8 mouse cellular contexts compared by ENCODE assay signal in genomic region chr12:108794979-108795537, GRCm38 (mm10). TPM values are rescaled to one million over a fixed set of nuclear protein-coding genes. Genes with fewer than 3 reads are reported as not detected.
DNase-seq lines count a peak whose midpoint lies in the region; ATAC-seq and TF ChIP-seq lines count a peak whose summit lies in the region.

No protein-coding gene starts in this region.

- no peak for TF ChIP-seq POLR2A in CH12.LX (IDR thresholded peaks at IDR 0.05; ENCODE audit: low read depth, low read length)

- H3K4me2 ChIP-seq in CH12.LX (ENCODE audit: insufficient read depth, low read depth, poor library complexity, severe bottlenecking), result peak overlapping the region; percentile 92; the same call in 1 of the 2 replicates
- H3K4me2 ChIP-seq in forebrain, embryonic 11.5 days (ENCODE audit: low read depth, low read length, severe bottlenecking), result peak overlapping the region; percentile 79
- peak overlapping the region; percentile 77 for H3K4me2 ChIP-seq in liver, embryonic 12.5 days

- dilution Hi-C loops in CH12.LX (cut with MboI; ENCODE audit: extremely low pct_ligation_motif_present, extremely low pct_unique_long_range_greater_than_20kb, low sequenced_read_pairs), result no loop called here

- no peak overlapping the region for H3K27ac ChIP-seq in CH12.LX (ENCODE audit: insufficient read depth, low read depth)
- H3K27ac ChIP-seq in forebrain, embryonic 11.5 days (ENCODE audit: low read depth, low read length), result no peak overlapping the region; the same call in 1 of the 2 replicates
- peak overlapping the region; percentile 100 for H3K27ac ChIP-seq in liver, embryonic 12.5 days

- no peak for TF ChIP-seq EP300 in CH12.LX (IDR thresholded peaks at IDR 0.05; ENCODE audit: low read length)

- WGBS in forebrain, embryonic 11.5 days, result 26% methylated on average over 9 of the region's 9 CpGs
- whole genome bisulfite sequencing in liver, embryonic 12.5 days (ENCODE audit: insufficient replicate concordance), result 3% methylated on average over 9 of the region's 9 CpGs

- H3K9ac ChIP-seq in CH12.LX (ENCODE audit: insufficient read depth, low read depth), result peak overlapping the region; percentile 78
- H3K9ac ChIP-seq in forebrain, embryonic 11.5 days (ENCODE audit: low read length), result peak overlapping the region; percentile 89
- H3K9ac ChIP-seq in liver, embryonic 12.5 days, result peak overlapping the region; percentile 98

- peaks cover 5 to 35% of the 10 kb centered on the region in 2 experiments for H3K36me3 ChIP-seq in CH12.LX (replicated peaks in 1 of 2; ENCODE audit: control insufficient read depth in 1 of 2, insufficient read depth in 1 of 2, low read length in 1 of 2)
- H3K36me3 ChIP-seq in forebrain, embryonic 11.5 days (ENCODE audit: control insufficient read depth, insufficient read depth, low read length), result no peaks in the 10 kb centered on the region
- peaks cover 22% of the 10 kb centered on the region for H3K36me3 ChIP-seq in liver, embryonic 12.5 days

- peak; percentile 8 for DNase-seq in gastrocnemius, adult 18-20 months (ENCODE audit: low spot score)
- DNase-seq in gastrocnemius, postnatal 10 days, result no peak
- peak; percentile 16 for DNase-seq in CH12.LX (ENCODE audit: extremely low read depth)
- DNase-seq in forebrain, embryonic 11.5 days (ENCODE audit: low spot score), result no peak
- DNase-seq in yolk sac, embryonic 10.5 days (ENCODE audit: low spot score), result peak; percentile 15
- DNase-seq in frontal cortex, adult 2 months (ENCODE audit: extremely low spot score in 1 of 2, low spot score in 1 of 2), result no peak
- no peak for DNase-seq in adrenal gland, adult 8-10 months

- H3K4me3 ChIP-seq in CH12.LX (replicated peaks in 1 of 3; ENCODE audit: low read depth in 2 of 3, low read length in 2 of 3, poor library complexity in 1 of 3), result peak overlapping the region; percentile 62 to 100 (median 97)
- peak overlapping the region; percentile 100 for H3K4me3 ChIP-seq in forebrain, embryonic 11.5 days (ENCODE audit: low read depth, low read length)
- H3K4me3 ChIP-seq in liver, embryonic 12.5 days, result peak overlapping the region; percentile 99

- TF ChIP-seq RAD21 in CH12.LX (IDR thresholded peaks at IDR 0.05; ENCODE audit: low read depth, low read length), result no peak

- TF ChIP-seq CTCF in CH12.LX (conservative IDR thresholded peaks at IDR 0.05 in 1 of 2, IDR thresholded peaks at IDR 0.05 in 1 of 2; ENCODE audit: low read depth in 2 of 2, low read length in 2 of 2), result no peak

- peaks cover 80% of the 10 kb centered on the region for H3K79me2 ChIP-seq in CH12.LX (replicated peaks; ENCODE audit: control insufficient read depth, extremely low read depth, insufficient read depth, poor library complexity, severe bottlenecking)

- in situ Hi-C loops in CH12.LX (cut with MboI; ENCODE audit: low pct_ligation_motif_present, low pct_unique_long_range_greater_than_20kb, low sequenced_read_pairs), result no loop called here

- H3K9me3 ChIP-seq in CH12.LX (replicated peaks; ENCODE audit: low read length), result peaks cover 2% of the 10 kb centered on the region
- H3K9me3 ChIP-seq in forebrain, embryonic 11.5 days (ENCODE audit: control insufficient read depth, low read length), result no peaks in the 10 kb centered on the region
- no peaks in the 10 kb centered on the region for H3K9me3 ChIP-seq in liver, embryonic 12.5 days (replicated peaks)

- peaks cover 2 to 52% of the 10 kb centered on the region in 2 experiments; a peak in 3 of 4 replicates for H3K4me1 ChIP-seq in CH12.LX (ENCODE audit: control insufficient read depth in 1 of 2, insufficient read depth in 2 of 2)
- H3K4me1 ChIP-seq in forebrain, embryonic 11.5 days (replicated peaks; ENCODE audit: control insufficient read depth, insufficient read depth, low read length), result peaks cover 6% of the 10 kb centered on the region; the same call in 1 of the 2 replicates
- H3K4me1 ChIP-seq in liver, embryonic 12.5 days, result peaks cover 62% of the 10 kb centered on the region

- no peak for ATAC-seq in forebrain, embryonic 11.5 days (replicated peaks; ENCODE audit: low FRiP score)
- no peak for ATAC-seq in liver, embryonic 12.5 days

- no peaks in the 10 kb centered on the region for H3K27me3 ChIP-seq in CH12.LX (replicated peaks)
- H3K27me3 ChIP-seq in forebrain, embryonic 11.5 days (ENCODE audit: control insufficient read depth, insufficient read depth, low read length), result no peaks in the 10 kb centered on the region
- no peaks in the 10 kb centered on the region for H3K27me3 ChIP-seq in liver, embryonic 12.5 days (replicated peaks)

TF ChIP-seq in CH12.LX, 34 proteins besides CTCF, POLR2A, EP300 and RAD21:
- no peak for TF ChIP-seq JUN (IDR thresholded peaks at IDR 0.05; ENCODE audit: insufficient read depth, low read depth, low read length)
- TF ChIP-seq GABPA (IDR thresholded peaks at IDR 0.05; ENCODE audit: insufficient replicate concordance, low read depth, low read length), result no peak
- TF ChIP-seq UBTF (IDR thresholded peaks at IDR 0.05; ENCODE audit: low read depth, low read length), result no peak
- TF ChIP-seq USF2 (conservative IDR thresholded peaks at IDR 0.05; ENCODE audit: low read depth, low read length), result no peak
- no peak for TF ChIP-seq JUND (conservative IDR thresholded peaks at IDR 0.05; ENCODE audit: low read depth, low read length)
- TF ChIP-seq ZNF384 (IDR thresholded peaks at IDR 0.05; ENCODE audit: low read depth, low read length), result no peak
- no peak for TF ChIP-seq MEF2A (IDR thresholded peaks at IDR 0.05; ENCODE audit: borderline replicate concordance, low read depth, low read length)

RNA-seq across cellular contexts. Expression of gene Yy1, which starts 2.3 kb away (rescaled TPM):
- 10 to 100 TPM; 30.3 to 39.0 TPM for total RNA-seq in gastrocnemius, adult 18-20 months (2021)
- total RNA-seq in gastrocnemius, postnatal 10 days (2021), result 10 to 100 TPM; 25.0 to 35.5 TPM
- total RNA-seq in CH12.LX (2012; rRNA removed) (30.8 and 34.6 TPM in 2 replicates), CH12.LX (2014; rRNA removed) (51.7 and 54.9 TPM in 2 replicates)
- 53.9 and 56.8 TPM in 2 replicates for polyA plus RNA-seq in CH12.LX (2012; ENCODE audit: insufficient read length, low read depth)
- polyA plus RNA-seq in forebrain, embryonic 11.5 days (2014; fragmentation: Nextera tagmentation; extraction: Ambion mirVana), result 20.8 and 22.1 TPM in 2 replicates
- polyA plus RNA-seq in liver, embryonic 12.5 days (2016; fragmentation: Nextera tagmentation; extraction: Ambion mirVana), result 13.1 and 14.6 TPM in 2 replicates
- polyA plus RNA-seq in frontal cortex, adult 2 months (2012; rRNA removed), result 25.0 and 25.2 TPM in 2 replicates
- 10 to 100 TPM; 65.4 to 76.7 (median 70.7) TPM for total RNA-seq in adrenal gland, adult 8-10 months (2022)

RNA-seq across cellular contexts. Expression of gene Slc25a29, which starts 40.6 kb away (rescaled TPM):
- 1 to 10 TPM; 9.3 to 9.4 TPM for total RNA-seq in gastrocnemius, adult 18-20 months (2021)
- total RNA-seq in gastrocnemius, postnatal 10 days (2021), result 1 to 10 TPM; 4.6 to 4.7 TPM
- total RNA-seq in CH12.LX (2012; rRNA removed) (2.0 and 2.6 TPM in 2 replicates), CH12.LX (2014; rRNA removed) (1.1 and 1.7 TPM in 2 replicates)
- 1.5 TPM in 2 replicates for polyA plus RNA-seq in CH12.LX (2012; ENCODE audit: insufficient read length, low read depth)
- polyA plus RNA-seq in forebrain, embryonic 11.5 days (2014; fragmentation: Nextera tagmentation; extraction: Ambion mirVana), result 13.8 and 14.6 TPM in 2 replicates
- 1.6 and 1.8 TPM in 2 replicates for polyA plus RNA-seq in liver, embryonic 12.5 days (2016; fragmentation: Nextera tagmentation; extraction: Ambion mirVana)
- 19.4 and 20.3 TPM in 2 replicates for polyA plus RNA-seq in frontal cortex, adult 2 months (2012; rRNA removed)
- total RNA-seq in adrenal gland, adult 8-10 months (2022), result 10 to 100 TPM; 19.8 to 29.4 (median 23.8) TPM

RNA-seq across cellular contexts. Expression of gene Slc25a47, which starts 40.8 kb away (rescaled TPM):
- 1 to 10 TPM; 4.8 to 6.1 TPM for total RNA-seq in gastrocnemius, adult 18-20 months (2021)
- 1 to 10 TPM; 5.2 to 9.1 TPM for total RNA-seq in gastrocnemius, postnatal 10 days (2021)
- 5.3 and 6.1 TPM in 2 replicates for total RNA-seq in CH12.LX (2012; rRNA removed)
- total RNA-seq in CH12.LX (2014; rRNA removed), result 2.7 and 3.1 TPM in 2 replicates
- 3.0 and 3.5 TPM in 2 replicates for polyA plus RNA-seq in CH12.LX (2012; ENCODE audit: insufficient read length, low read depth)
- polyA plus RNA-seq in forebrain, embryonic 11.5 days (2014; fragmentation: Nextera tagmentation; extraction: Ambion mirVana), result 10.0 and 12.2 TPM in 2 replicates
- polyA plus RNA-seq in liver, embryonic 12.5 days (2016; fragmentation: Nextera tagmentation; extraction: Ambion mirVana), result 2.4 and 2.7 TPM in 2 replicates
- 10.1 and 12.9 TPM in 2 replicates for polyA plus RNA-seq in frontal cortex, adult 2 months (2012; rRNA removed)
- 10 to 100 TPM; 10.2 to 14.0 (median 12.2) TPM for total RNA-seq in adrenal gland, adult 8-10 months (2022)

Comparison
In these comparisons a context has a peak if more than half of its experiments do, and no peak if none do; other contexts are left out.
1. DNase-seq: peak in gastrocnemius, adult 18-20 months (single experiment), CH12.LX (single experiment) and yolk sac, embryonic 10.5 days (single experiment); none in gastrocnemius, postnatal 10 days (single experiment), forebrain, embryonic 11.5 days (single experiment), frontal cortex, adult 2 months (0 of 2) and adrenal gland, adult 8-10 months (single experiment).
2. Peak in every context shown above with its lines, with median percentiles within 50 percentile points of each other: H3K4me2 ChIP-seq, H3K4me3 ChIP-seq and H3K9ac ChIP-seq.